Mouse (Mus musculus) activated CD4-positive, CD25-positive, alpha-beta regulatory T cell (primary cell): ENCODE results near the gene Zcchc9. TPM values are rescaled to one million over a fixed set of nuclear protein-coding genes. Genes with fewer than 3 reads are reported as not detected.

ENCODE experiments used
- polyA plus RNA-seq, 2 experiments: library from polyadenylated mRNA; unstranded; fragments of 100-300 nt; shearing (Covaris generic); gene quantifications; one replicate each; pipeline ENCODE4 v1.2.1; 2017

Gene Zcchc9
- polyA plus RNA-seq: 10 to 100 TPM; 37.2 to 44.7 TPM

DNA sequence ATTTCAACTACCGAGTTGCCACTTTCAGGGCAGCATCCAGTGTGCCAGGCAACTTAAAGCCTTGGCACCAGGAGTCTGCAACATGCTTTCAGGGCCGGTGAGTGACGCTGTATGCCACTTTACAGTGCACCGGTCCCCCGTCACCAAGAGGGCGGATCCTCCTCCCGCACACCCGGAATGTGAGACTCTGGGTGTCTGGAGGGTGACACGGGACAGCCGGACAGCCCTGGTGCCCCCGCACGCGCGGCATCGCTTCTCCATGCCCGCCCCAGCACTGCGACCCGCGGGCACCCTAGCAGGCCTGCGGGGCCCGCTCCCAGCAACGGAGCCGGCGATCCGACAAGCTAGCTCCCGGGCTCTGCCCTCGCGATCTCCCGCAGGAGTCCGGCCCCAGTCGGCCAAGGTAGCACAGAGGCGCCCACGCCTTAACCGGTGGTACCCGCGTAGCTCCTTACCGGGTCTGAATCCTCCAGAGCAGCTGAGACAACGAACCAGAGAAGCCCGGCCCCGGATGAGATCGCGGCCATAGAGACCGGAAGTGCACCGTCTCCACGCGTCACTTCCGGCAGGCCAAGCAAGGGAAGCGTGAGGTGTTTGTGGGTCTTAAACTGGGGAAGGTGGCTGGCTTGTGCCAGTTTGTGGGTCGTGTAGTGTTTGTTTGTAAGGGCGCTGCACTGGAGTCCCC is at the start of gene Zcchc9:
TSS of gene Zcchc9 (minus strand) at position 551 of the 685 bp plus-strand sequence.

Other genes with a start within 250 kb of the Zcchc9 start
- under 1 TPM; 0.23 to 0.41 TPM for gene Acot12, start 66.2 kb downstream of the Zcchc9 start, polyA plus RNA-seq
- not detected for gene Ckmt2, start 69.2 kb upstream of the Zcchc9 start, polyA plus RNA-seq